Mouse (Mus musculus): ENCODE measurements around the gene Fgfrl1. TPM values are rescaled to one million over a fixed set of nuclear protein-coding genes. Genes with fewer than 3 reads are reported as not detected.

Gene Fgfrl1
- polyA plus RNA-seq, 1 experiment from 2014 or later = 17.4 TPM

GRCm38 (mm10) chr5:108655381-108655780 lies 36.8 kb upstream of the Fgfrl1 start:
- Histone ChIP-seq H3K9me3 (ENCODE audit: low read length) (no peaks in the 10 kb centered on the region), H3K4me3 (ENCODE audit: low read depth, low read length) (no peak overlapping the region), H3K4me2 (replicated peaks; ENCODE audit: low read depth, low read length) (no peak overlapping the region), H3K4me1 (ENCODE audit: insufficient read depth, low read depth, low read length) (peaks cover 8% of the 10 kb centered on the region; the same call in 1 of the 2 replicates), H3K27me3 (replicated peaks; ENCODE audit: insufficient read depth, low read length) (no peaks in the 10 kb centered on the region), H3K36me3 (ENCODE audit: insufficient read depth, low read length) (peaks cover 25% of the 10 kb centered on the region; the same call in 1 of the 2 replicates), H3K27ac (ENCODE audit: low read length) (no peak overlapping the region), H3K9ac (replicated peaks; ENCODE audit: low read depth) (no peak overlapping the region)
- DNase-seq (ENCODE audit: low spot score) = no peak
- no peak for ATAC-seq
- WGBS = 94% methylated on average over 9 of the region's 9 CpGs
- no peak for TF ChIP-seq CTCF (IDR thresholded peaks at IDR 0.05)
- TF ChIP-seq EP300 (IDR thresholded peaks at IDR 0.05) = no peak

- 90% methylated on average over 15 of the region's 15 CpGs for WGBS
- Histone ChIP-seq H3K27me3 (replicated peaks; ENCODE audit: insufficient read depth, low read length) (no peaks in the 10 kb centered on the region), H3K27ac (ENCODE audit: low read length) (no peak overlapping the region), H3K9me3 (ENCODE audit: low read length) (no peaks in the 10 kb centered on the region), H3K4me2 (replicated peaks; ENCODE audit: low read depth, low read length) (no peak overlapping the region), H3K4me3 (ENCODE audit: low read depth, low read length) (no peak overlapping the region), H3K36me3 (ENCODE audit: insufficient read depth, low read length) (peaks cover 25% of the 10 kb centered on the region; the same call in 1 of the 2 replicates), H3K4me1 (ENCODE audit: insufficient read depth, low read depth, low read length) (peaks cover 8% of the 10 kb centered on the region; the same call in 1 of the 2 replicates), H3K9ac (replicated peaks; ENCODE audit: low read depth) (no peak overlapping the region)
- TF ChIP-seq EP300 (IDR thresholded peaks at IDR 0.05) (no peak), CTCF (IDR thresholded peaks at IDR 0.05) (no peak)
- DNase-seq (ENCODE audit: low spot score) (no peak), ATAC-seq (no peak)
Measured at GRCm38 (mm10) chr5:108655891-108656650, 36.1 kb upstream of the Fgfrl1 start.

GRCm38 (mm10) chr5:108657406-108657805 lies 34.8 kb upstream of the Fgfrl1 start:
- Histone ChIP-seq H3K27ac (ENCODE audit: low read length) (no peak overlapping the region), H3K9ac (replicated peaks; ENCODE audit: low read depth) (no peak overlapping the region), H3K36me3 (ENCODE audit: insufficient read depth, low read length) (peaks cover 25% of the 10 kb centered on the region; the same call in 1 of the 2 replicates), H3K9me3 (ENCODE audit: low read length) (no peaks in the 10 kb centered on the region), H3K4me2 (replicated peaks; ENCODE audit: low read depth, low read length) (no peak overlapping the region), H3K27me3 (replicated peaks; ENCODE audit: insufficient read depth, low read length) (no peaks in the 10 kb centered on the region), H3K4me3 (ENCODE audit: low read depth, low read length) (no peak overlapping the region), H3K4me1 (ENCODE audit: insufficient read depth, low read depth, low read length) (peaks cover 8% of the 10 kb centered on the region; the same call in 1 of the 2 replicates)
- no peak for TF ChIP-seq EP300 (IDR thresholded peaks at IDR 0.05)
- no peak for TF ChIP-seq CTCF (IDR thresholded peaks at IDR 0.05)
- 72% methylated on average over 5 of the region's 5 CpGs for WGBS
- no peak for ATAC-seq
- DNase-seq (ENCODE audit: low spot score) = no peak

GRCm38 (mm10) chr5:108658611-108659010 lies 33.6 kb upstream of the Fgfrl1 start:
- no peak for DNase-seq (ENCODE audit: low spot score)
- peaks cover 8% of the 10 kb centered on the region; the same call in 1 of the 2 replicates for H3K4me1 ChIP-seq (ENCODE audit: insufficient read depth, low read depth, low read length)
- TF ChIP-seq CTCF (IDR thresholded peaks at IDR 0.05) (no peak), EP300 (IDR thresholded peaks at IDR 0.05) (no peak)
- H3K36me3 ChIP-seq (ENCODE audit: insufficient read depth, low read length) = peaks cover 18% of the 10 kb centered on the region; the same call in 1 of the 2 replicates
- H3K4me2 ChIP-seq (replicated peaks; ENCODE audit: low read depth, low read length) = no peak overlapping the region
- WGBS = 83% methylated on average over 1 of the region's 1 CpGs
- no peaks in the 10 kb centered on the region for H3K9me3 ChIP-seq (ENCODE audit: low read length)
- no peak overlapping the region for H3K9ac ChIP-seq (replicated peaks; ENCODE audit: low read depth)
- ATAC-seq = no peak
- H3K27ac ChIP-seq (ENCODE audit: low read length) = no peak overlapping the region
- H3K4me3 ChIP-seq (ENCODE audit: low read depth, low read length) = no peak overlapping the region
- no peaks in the 10 kb centered on the region for H3K27me3 ChIP-seq (replicated peaks; ENCODE audit: insufficient read depth, low read length)

- ATAC-seq (peak; percentile 71), DNase-seq (ENCODE audit: low spot score) (no peak)
- Histone ChIP-seq H3K9ac (replicated peaks; ENCODE audit: low read depth) (peak within 1 kb of the TSS; percentile 85), H3K27me3 (replicated peaks; ENCODE audit: insufficient read depth, low read length) (no peaks in the 10 kb centered on the region), H3K4me3 (ENCODE audit: low read depth, low read length) (peak within 1 kb of the TSS; percentile 66), H3K9me3 (ENCODE audit: low read length) (no peaks in the 10 kb centered on the region), H3K27ac (ENCODE audit: low read length) (peak within 1 kb of the TSS; percentile 74), H3K36me3 (ENCODE audit: insufficient read depth, low read length) (peaks cover 5% of the 10 kb centered on the region; the same call in 1 of the 2 replicates), H3K4me1 (ENCODE audit: insufficient read depth, low read depth, low read length) (peaks cover 8% of the 10 kb centered on the region; the same call in 1 of the 2 replicates), H3K4me2 (replicated peaks; ENCODE audit: low read depth, low read length) (peak within 1 kb of the TSS; percentile 87)
- TF ChIP-seq EP300 (IDR thresholded peaks at IDR 0.05) (no peak), CTCF (IDR thresholded peaks at IDR 0.05) (no peak)
- WGBS = 10% methylated on average over 23 of the region's 24 CpGs
Measured at GRCm38 (mm10) chr5:108659698-108660631, 32.2 kb upstream of the Fgfrl1 start, which contains the start of gene Idua. Gene Idua, plus strand, starts transcription at chr5:108660331.

All from lung, postnatal 0 days (tissue).